Mouse (Mus musculus) limb, embryonic 12.5 days (tissue): ENCODE results near the gene Susd2. TPM values are rescaled to one million over a fixed set of nuclear protein-coding genes. Genes with fewer than 3 reads are reported as not detected.

ENCODE experiments used
- ATAC-seq: fragments of 200-750 bp; cut with Nextera tagmentation; 2 replicates; pipeline ENCODE4 v1.8.0; 2017; ENCODE audit warnings: low read depth, moderate TSS enrichment; ENCODE audit not compliant: insufficient number of reproducible peaks, insufficient read depth, low FRiP score, low TSS enrichment
- H3K27ac ChIP-seq: fragments of 300-500 bp; sonication (generic); 2 replicates; pipeline ENCODE4 v1.5.1; 2016; ENCODE audit warnings: mild to moderate bottlenecking, moderate library complexity
- H3K27me3 ChIP-seq: fragments of 300-500 bp; sonication (generic); 2 replicates; pipeline ENCODE4 v1.6.1; 2016; ENCODE audit warnings: mild to moderate bottlenecking, moderate library complexity
- H3K36me3 ChIP-seq: fragments of 300-500 bp; sonication (generic); 2 replicates; pipeline ENCODE4 v1.6.1; 2016; ENCODE audit warnings: mild to moderate bottlenecking, moderate library complexity
- H3K4me1 ChIP-seq: fragments of 300-500 bp; sonication (generic); replicated peaks from 2 replicates; pipeline ENCODE4 v1.6.1; 2016
- H3K4me2 ChIP-seq: fragments of 300-500 bp; sonication (generic); 2 replicates; pipeline ENCODE4 v1.6.1; 2016; ENCODE audit warnings: mild to moderate bottlenecking, moderate library complexity
- H3K4me3 ChIP-seq: fragments of 300-500 bp; sonication (generic); replicated peaks from 2 replicates; pipeline ENCODE4 v1.5.1; 2016; ENCODE audit warnings: mild to moderate bottlenecking
- H3K9ac ChIP-seq: fragments of 300-500 bp; sonication (generic); replicated peaks from 2 replicates; pipeline ENCODE4 v1.6.1; 2016; ENCODE audit warnings: mild to moderate bottlenecking, moderate library complexity
- H3K9me3 ChIP-seq: fragments of 300-500 bp; sonication (generic); 2 replicates; pipeline ENCODE4 v1.6.1; 2016; ENCODE audit warnings: mild to moderate bottlenecking, moderate library complexity
- WGBS: fragments of 180-500 bp; shearing (Covaris S2); methylation state at CpG from one replicate; pipeline ENCODE4 v1.1.7; 2016; 5-methylcytosine and 5-hydroxymethylcytosine counted together
- polyA plus RNA-seq: library from polyadenylated mRNA; unstranded; fragments of >200 nt; fragmentation: Nextera tagmentation; extraction: Ambion mirVana; gene quantifications from 2 replicates; pipeline ENCODE4 v1.2.1, GENCODE M21; 2016

Gene Susd2
- polyA plus RNA-seq, 1 experiment from 2014 or later, result 1.5 TPM

DNA sequence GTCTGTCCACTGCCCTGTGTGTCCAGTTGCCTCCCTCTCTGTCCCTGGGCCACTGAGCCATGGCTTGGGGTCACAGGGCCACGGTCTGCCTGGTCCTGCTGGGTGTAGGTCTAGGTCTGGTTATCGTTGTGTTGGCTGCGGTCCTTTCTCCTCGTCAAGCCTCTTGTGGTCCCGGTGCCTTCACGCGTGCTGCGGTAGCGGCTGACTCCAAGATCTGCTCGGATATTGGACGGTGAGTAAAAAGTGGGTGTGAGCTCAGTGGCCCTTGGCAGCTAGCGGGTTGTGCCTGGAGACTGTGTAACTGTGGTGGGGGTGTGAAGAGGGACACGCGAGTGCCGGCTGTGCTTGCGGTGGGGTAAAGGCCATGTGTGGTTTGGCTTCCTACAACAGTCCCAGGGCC lies 54.2 kb downstream of the Susd2 start:
- 66% methylated on average over 16 of the region's 16 CpGs for WGBS
- Histone ChIP-seq H3K9me3 (no peaks in the 10 kb centered on the region), H3K4me1 (peaks cover 14% of the 10 kb centered on the region), H3K4me2 (peak overlapping the region; percentile 22), H3K4me3 (no peak overlapping the region), H3K36me3 (no peaks in the 10 kb centered on the region), H3K9ac (peak overlapping the region; percentile 44; the same call in 1 of the 2 replicates), H3K27me3 (peaks cover 11% of the 10 kb centered on the region; the same call in 1 of the 2 replicates), H3K27ac (peak overlapping the region; percentile 66; the same call in 1 of the 2 replicates)
- ATAC-seq, result no peak; the same call in 1 of the 2 replicates

DNA sequence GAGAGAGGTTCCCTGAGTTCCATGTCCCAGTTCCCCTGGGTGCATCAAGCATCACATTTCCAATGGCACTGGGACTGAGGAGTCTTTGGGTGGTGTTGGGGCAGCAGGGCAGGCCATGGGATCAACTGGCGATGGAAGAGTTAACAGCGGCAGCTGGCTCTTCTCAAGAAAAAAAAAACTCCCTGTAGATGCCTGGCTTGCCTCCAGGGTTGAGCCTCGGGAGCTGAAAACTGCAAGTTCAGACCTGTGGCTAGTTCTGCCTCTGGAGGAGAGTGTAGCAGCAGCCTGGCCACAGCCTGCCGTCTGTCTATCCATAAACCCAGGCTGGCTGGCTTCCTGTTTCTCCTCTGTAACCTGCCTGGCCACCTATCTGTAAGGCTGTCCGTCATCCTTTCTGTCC lies 54.7 kb downstream of the Susd2 start, which contains the start of gene Ggt5:
Gene Ggt5 (plus strand): TSS at position 212 of the 400 bp plus-strand sequence.
- ATAC-seq, result no peak
- no peaks in the 10 kb centered on the region for H3K36me3 ChIP-seq
- H3K4me1 ChIP-seq, result peaks cover 14% of the 10 kb centered on the region
- peaks cover 11% of the 10 kb centered on the region; the same call in 1 of the 2 replicates for H3K27me3 ChIP-seq
- no peak within 1 kb of the TSS for H3K4me3 ChIP-seq
- no peaks in the 10 kb centered on the region for H3K9me3 ChIP-seq
- 17% methylated on average over 5 of the region's 5 CpGs for WGBS
- H3K4me2 ChIP-seq, result peak within 1 kb of the TSS; percentile 22
- H3K27ac ChIP-seq, result peak within 1 kb of the TSS; percentile 66; the same call in 1 of the 2 replicates
- peak within 1 kb of the TSS; percentile 44; the same call in 1 of the 2 replicates for H3K9ac ChIP-seq

DNA sequence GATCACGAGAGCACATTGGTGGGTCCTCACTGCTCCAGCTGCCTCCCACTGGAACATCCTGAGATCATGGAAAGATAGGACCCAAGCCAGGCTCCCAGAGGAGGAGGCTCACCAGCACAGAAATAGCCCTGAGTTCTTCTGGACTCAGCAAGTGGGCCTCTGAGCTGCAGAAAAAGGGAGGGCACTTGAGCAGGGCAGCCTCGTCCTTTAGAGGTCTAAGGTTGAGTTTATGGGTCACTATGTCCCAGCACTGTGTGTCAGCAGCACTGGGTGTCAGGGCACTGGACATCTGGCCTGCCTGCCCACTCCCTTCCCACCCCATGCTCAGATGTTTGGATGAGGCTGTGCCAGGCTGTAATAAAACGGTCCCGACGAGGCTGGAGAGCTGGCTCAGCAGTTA lies 55.5 kb downstream of the Susd2 start:
- ATAC-seq, result no peak
- WGBS, result 36% methylated on average over 5 of the region's 5 CpGs

DNA sequence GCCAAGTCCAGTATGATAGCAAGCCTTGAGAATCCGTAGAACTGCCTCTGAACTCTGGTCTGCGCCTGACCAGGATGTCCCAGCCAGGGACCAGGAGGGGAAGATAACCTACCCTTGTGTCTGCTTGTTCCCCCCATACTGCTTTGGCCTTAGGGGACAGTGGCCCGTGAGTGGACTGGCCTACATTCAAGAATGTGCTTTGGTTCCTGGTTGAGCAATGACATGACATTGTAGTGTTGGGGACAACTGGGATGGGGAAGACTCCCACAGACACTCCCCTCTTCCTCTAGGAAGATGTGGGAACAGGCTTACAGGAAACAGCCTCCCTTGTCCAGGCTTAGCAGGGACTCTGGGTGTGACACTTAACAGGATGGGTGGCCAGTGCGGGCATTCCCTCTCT lies 56.0 kb downstream of the Susd2 start:
- H3K4me3 ChIP-seq, result no peak overlapping the region
- no peak overlapping the region for H3K27ac ChIP-seq
- no peak for ATAC-seq
- H3K9ac ChIP-seq, result no peak overlapping the region
- 87% methylated on average over 4 of the region's 4 CpGs for whole genome bisulfite sequencing
- H3K27me3 ChIP-seq, result peaks cover 11% of the 10 kb centered on the region; the same call in 1 of the 2 replicates
- peaks cover 14% of the 10 kb centered on the region for H3K4me1 ChIP-seq
- no peak overlapping the region for H3K4me2 ChIP-seq
- no peaks in the 10 kb centered on the region for H3K9me3 ChIP-seq
- no peaks in the 10 kb centered on the region for H3K36me3 ChIP-seq

More for the DNA sequence above, 55.5 kb downstream of the Susd2 start:
- Histone ChIP-seq H3K4me3 (no peak overlapping the region), H3K36me3 (no peaks in the 10 kb centered on the region), H3K4me1 (peaks cover 14% of the 10 kb centered on the region), H3K4me2 (no peak overlapping the region), H3K27ac (no peak overlapping the region), H3K9ac (no peak overlapping the region), H3K9me3 (no peaks in the 10 kb centered on the region), H3K27me3 (peaks cover 11% of the 10 kb centered on the region; the same call in 1 of the 2 replicates)

Other genes starting within 250 kb of the Susd2 start
- gene Upb1, start 242.9 kb downstream of the Susd2 start, polyA plus RNA-seq, result 0.24 and 0.36 TPM in 2 replicates
- gene Snrpd3, start 126.5 kb downstream of the Susd2 start, polyA plus RNA-seq, result 179 and 203 TPM in 2 replicates
- 24.0 and 30.0 TPM in 2 replicates for gene Gucd1, start 126.0 kb downstream of the Susd2 start, polyA plus RNA-seq
- 0.93 and 1.3 TPM in 2 replicates for gene Lrrc75b, start 83.7 kb downstream of the Susd2 start, polyA plus RNA-seq
- 0.79 and 0.88 TPM in 2 replicates for gene Ggt1, start 82.4 kb downstream of the Susd2 start, polyA plus RNA-seq
- gene Ggt5, start 54.7 kb downstream of the Susd2 start, polyA plus RNA-seq, result 0.70 and 1.1 TPM in 2 replicates
- 27.2 and 29.3 TPM in 2 replicates for gene Cabin1, start 120.3 kb upstream of the Susd2 start, polyA plus RNA-seq
- gene Ddt, start 129.4 kb upstream of the Susd2 start, polyA plus RNA-seq, result 104 and 112 TPM in 2 replicates
- gene Gm20441, start 136.9 kb upstream of the Susd2 start, polyA plus RNA-seq, result 0.35 TPM in 1 of 2 replicates, not detected in the other
- 9.2 and 9.4 TPM in 2 replicates for gene Gstt3, start 137.4 kb upstream of the Susd2 start, polyA plus RNA-seq
- 9.2 and 9.8 TPM in 2 replicates for gene Gstt1, start 154.6 kb upstream of the Susd2 start, polyA plus RNA-seq
- gene Gstt4, start 178.5 kb upstream of the Susd2 start, polyA plus RNA-seq, result not detected in 2 replicates
- 9.7 and 11.1 TPM in 2 replicates for gene Gstt2, start 193.4 kb upstream of the Susd2 start, polyA plus RNA-seq
- gene Mif, start 216.2 kb upstream of the Susd2 start, polyA plus RNA-seq, result 1,855 and 1,928 TPM in 2 replicates
- 3.5 and 3.9 TPM in 2 replicates for gene Derl3, start 249.4 kb upstream of the Susd2 start, polyA plus RNA-seq